30 mouse cellular contexts compared by ENCODE assay signal in the genomic region with DNA sequence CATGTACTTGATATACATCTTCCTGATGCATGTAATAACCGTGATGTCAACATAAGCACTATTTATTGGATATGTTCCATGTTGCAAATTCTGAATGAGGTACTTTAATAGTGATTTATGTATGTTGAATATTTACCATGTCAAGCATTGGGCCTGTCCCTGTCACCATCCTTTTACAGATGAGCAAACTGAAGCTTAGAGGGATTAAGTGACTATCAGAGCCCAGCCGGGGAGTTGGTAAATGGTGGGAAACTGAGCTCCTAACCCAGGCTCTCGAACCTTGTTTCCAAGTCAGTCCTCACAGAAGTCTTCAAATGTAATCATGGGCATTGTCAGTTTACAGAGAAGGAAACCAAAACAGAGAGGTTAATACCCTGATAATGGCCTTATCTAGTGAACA.
"Had no signal": no experiment of that assay in that cellular context is flagged by ENCODE, and none has a peak within 500 bp of the region (broad histone marks: within the 10 kb centered on the region; RNA-seq: fewer than 3 reads in every experiment).

No protein-coding gene starts in this region.

- H3K4me3 ChIP-seq: left cerebral cortex, adult 2 months; limb, embryonic 10.5 days; limb, embryonic 12.5 days; limb, embryonic 13.5 days; limb, embryonic 15.5 days; liver, embryonic 12.5 days; liver, embryonic 13.5 days; liver, embryonic 15.5 days; lung, embryonic 15.5 days; megakaryocyte, embryonic 14.5 days; midbrain, embryonic 10.5 days; midbrain, embryonic 12.5 days; midbrain, embryonic 13.5 days; myocyte; neural tube, embryonic 12.5 days had no signal

- H3K4me2 ChIP-seq: limb, embryonic 12.5 days; limb, embryonic 13.5 days; limb, embryonic 15.5 days; liver, embryonic 11.5 days; liver, embryonic 12.5 days; liver, embryonic 13.5 days; liver, embryonic 15.5 days; lung, embryonic 14.5 days; lung, embryonic 15.5 days; midbrain, embryonic 12.5 days; midbrain, embryonic 13.5 days; neural tube, embryonic 12.5 days had no signal

- H3K27ac ChIP-seq: left cerebral cortex, adult 2 months; limb, embryonic 10.5 days; limb, embryonic 12.5 days; limb, embryonic 13.5 days; limb, embryonic 15.5 days; liver, embryonic 12.5 days; liver, embryonic 13.5 days; liver, embryonic 14.5 days; liver, embryonic 15.5 days; lung, embryonic 15.5 days; macrophage; midbrain, embryonic 10.5 days; midbrain, embryonic 12.5 days; midbrain, embryonic 13.5 days; neural tube, embryonic 12.5 days had no signal

- DNase-seq: left cerebral cortex, postnatal 4 days; liver; liver, embryonic 13.5 days; liver, postnatal 0 days; lung, adult 18-20 months; lung, adult 2 months; lung, embryonic 14.5 days; lung, postnatal 10 days; lung, postnatal 14 days; lung, postnatal 36 days; lung, postnatal 4 days had no signal

- H3K27me3 ChIP-seq: limb, embryonic 12.5 days; limb, embryonic 13.5 days; limb, embryonic 15.5 days; liver, embryonic 12.5 days; liver, embryonic 13.5 days; liver, embryonic 15.5 days; lung, embryonic 15.5 days; megakaryocyte, embryonic 14.5 days; midbrain, embryonic 12.5 days; midbrain, embryonic 13.5 days; neural tube, embryonic 12.5 days had no signal

- H3K9ac ChIP-seq: limb, embryonic 12.5 days; limb, embryonic 13.5 days; limb, embryonic 15.5 days; liver, embryonic 12.5 days; liver, embryonic 13.5 days; liver, embryonic 14.5 days; liver, embryonic 15.5 days; liver, postnatal 0 days; lung, embryonic 14.5 days; lung, embryonic 15.5 days; midbrain, embryonic 12.5 days; midbrain, embryonic 13.5 days; neural tube, embryonic 12.5 days had no signal

- H3K36me3 ChIP-seq: limb, embryonic 10.5 days; limb, embryonic 12.5 days; limb, embryonic 13.5 days; limb, embryonic 15.5 days; liver, embryonic 12.5 days; liver, embryonic 13.5 days; liver, embryonic 15.5 days; lung, embryonic 15.5 days; midbrain, embryonic 10.5 days; midbrain, embryonic 12.5 days; midbrain, embryonic 13.5 days; neural tube, embryonic 12.5 days had no signal

- H3K4me1 ChIP-seq: limb, embryonic 10.5 days; limb, embryonic 12.5 days; limb, embryonic 13.5 days; limb, embryonic 15.5 days; liver, embryonic 12.5 days; liver, embryonic 13.5 days; liver, embryonic 15.5 days; lung, embryonic 15.5 days; megakaryocyte, embryonic 14.5 days; midbrain, embryonic 12.5 days; midbrain, embryonic 13.5 days; neural tube, embryonic 12.5 days had no signal

- ATAC-seq: liver, embryonic 12.5 days; liver, postnatal 0 days; lung, postnatal 0 days; midbrain, embryonic 13.5 days; midbrain, embryonic 16.5 days had no signal

- H3K9me3 ChIP-seq: limb, embryonic 10.5 days; limb, embryonic 12.5 days; limb, embryonic 13.5 days; limb, embryonic 15.5 days; liver, embryonic 12.5 days; liver, embryonic 13.5 days; liver, embryonic 15.5 days; lung, embryonic 15.5 days; megakaryocyte, embryonic 14.5 days; midbrain, embryonic 10.5 days; midbrain, embryonic 12.5 days; midbrain, embryonic 13.5 days; neural tube, embryonic 12.5 days had no signal
